Mouse (Mus musculus): ENCODE measurements around the gene Terb2.
"Not testable (repeated sequence)": the region's sequence is repeated elsewhere in the genome, so short reads cannot be mapped to it uniquely, and the experiment has no call there.

Terb2 gene

DNA sequence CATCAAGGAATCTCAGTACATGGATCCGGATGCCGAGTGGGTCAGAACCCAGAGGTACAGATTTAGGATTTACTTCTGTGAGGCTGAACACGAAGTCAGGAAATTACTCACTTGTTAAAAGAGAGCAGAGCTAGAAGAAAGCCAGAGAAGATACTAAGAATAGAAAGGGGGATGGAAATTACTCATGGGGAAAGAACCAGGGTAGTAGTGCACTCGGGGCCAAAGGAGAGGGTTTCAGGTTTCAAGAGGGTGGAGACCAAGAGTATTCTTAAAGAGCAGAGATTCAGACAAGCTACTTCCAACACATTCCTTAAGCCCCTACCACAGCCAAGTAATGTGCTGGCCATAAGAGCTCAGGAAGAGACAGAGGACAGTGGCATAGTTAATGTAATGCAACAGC, 24.5 kb upstream of the Terb2 start:
- no peak for DNase-seq (ENCODE audit: low spot score)

DNA sequence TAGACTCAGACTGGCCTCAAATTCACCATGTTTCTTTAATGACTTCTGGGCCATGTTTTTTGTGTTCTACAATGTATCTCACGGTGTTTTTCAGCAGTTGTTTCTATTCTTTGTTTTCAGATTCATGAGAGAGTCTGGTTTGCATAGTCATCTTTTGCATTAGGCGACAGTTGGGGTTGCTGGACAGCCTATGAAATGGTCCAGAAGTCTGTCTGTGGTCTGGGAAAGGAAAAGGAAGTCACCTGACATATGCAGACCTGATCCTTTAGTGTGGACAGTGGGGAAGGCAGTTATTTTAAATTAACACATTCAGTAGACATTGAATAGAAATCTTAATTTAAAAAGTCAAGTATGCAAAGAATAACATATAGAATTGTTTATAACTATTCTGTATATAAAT, 23.5 kb upstream of the Terb2 start:
- DNase-seq (ENCODE audit: low spot score), result no peak

DNA sequence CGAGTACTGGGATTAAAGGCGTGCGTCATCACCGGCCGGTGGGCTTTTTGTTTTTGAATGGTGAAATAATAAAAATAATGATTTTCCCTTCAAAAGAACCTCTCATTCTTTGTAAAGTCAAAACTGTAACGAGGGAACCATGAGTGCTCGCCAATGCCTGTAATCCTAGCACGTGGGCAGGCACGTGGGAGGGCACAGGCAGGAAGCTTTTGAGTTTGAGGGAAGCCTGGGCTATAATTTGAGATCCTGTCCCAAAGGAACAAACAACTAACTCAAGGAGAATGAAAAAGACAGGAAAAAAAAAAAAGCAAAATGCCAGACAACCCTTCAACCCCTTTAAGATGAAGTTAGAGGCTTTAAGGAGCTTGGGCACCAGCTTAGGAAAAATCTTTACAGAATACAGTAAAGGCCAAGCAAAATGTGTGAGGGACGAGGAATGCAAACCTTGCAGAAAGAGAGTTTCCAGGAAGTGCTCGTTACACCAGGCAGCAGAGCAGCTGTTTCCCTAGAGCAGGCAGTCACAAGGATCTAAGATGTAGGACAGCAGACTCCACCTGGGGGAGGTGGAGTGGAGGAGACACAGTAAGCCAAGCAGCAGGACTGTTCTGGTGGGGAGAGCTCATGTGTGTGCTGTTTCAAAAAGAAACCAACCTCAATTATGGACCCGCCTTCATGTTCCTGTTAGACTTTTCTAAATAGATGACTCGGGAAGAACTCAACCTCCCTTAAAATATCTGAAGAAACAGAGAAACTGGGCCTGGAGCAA, 22.5 kb upstream of the Terb2 start:
- no peak for DNase-seq (ENCODE audit: low spot score)

DNA sequence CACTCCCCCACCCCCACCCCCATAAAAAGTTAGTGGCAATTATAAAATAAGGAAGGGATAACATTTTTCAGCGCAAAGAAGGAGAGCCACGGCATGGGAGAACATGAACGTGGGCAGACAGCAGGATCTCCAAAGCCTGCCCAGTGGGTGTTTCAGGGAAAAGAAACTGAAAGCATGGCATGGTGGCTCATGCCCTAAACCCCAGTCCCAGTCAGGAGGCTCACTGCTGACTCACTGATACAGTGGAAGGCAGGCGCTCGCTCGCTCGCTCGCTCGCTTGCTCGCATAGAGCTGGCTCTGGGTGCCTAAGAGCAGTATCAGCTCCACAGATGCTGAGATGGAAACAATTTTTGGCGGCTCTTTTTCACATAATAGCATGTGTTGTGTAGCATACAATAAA, 21.8 kb upstream of the Terb2 start:
- no peak for DNase-seq (ENCODE audit: low spot score)

DNA sequence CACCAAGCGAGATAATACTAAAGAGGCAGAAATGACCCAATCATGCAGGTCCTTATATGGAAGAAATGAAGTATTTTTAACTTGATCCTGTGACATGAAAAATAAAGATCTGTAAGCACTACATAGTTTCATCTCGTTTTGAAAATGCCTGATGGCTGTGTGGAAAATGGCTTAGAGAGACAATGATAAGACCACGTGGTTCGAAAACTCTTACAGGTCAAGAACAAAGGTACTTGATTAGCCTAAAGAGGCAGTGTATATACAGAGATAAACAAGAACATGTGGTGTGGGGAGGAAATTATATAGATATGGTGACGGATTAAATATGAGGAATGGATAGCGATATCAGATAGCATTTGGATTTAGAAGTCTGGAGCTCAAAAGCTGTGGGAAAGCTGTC, 14.8 kb upstream of the Terb2 start:
- DNase-seq (ENCODE audit: low spot score), result no peak

DNA sequence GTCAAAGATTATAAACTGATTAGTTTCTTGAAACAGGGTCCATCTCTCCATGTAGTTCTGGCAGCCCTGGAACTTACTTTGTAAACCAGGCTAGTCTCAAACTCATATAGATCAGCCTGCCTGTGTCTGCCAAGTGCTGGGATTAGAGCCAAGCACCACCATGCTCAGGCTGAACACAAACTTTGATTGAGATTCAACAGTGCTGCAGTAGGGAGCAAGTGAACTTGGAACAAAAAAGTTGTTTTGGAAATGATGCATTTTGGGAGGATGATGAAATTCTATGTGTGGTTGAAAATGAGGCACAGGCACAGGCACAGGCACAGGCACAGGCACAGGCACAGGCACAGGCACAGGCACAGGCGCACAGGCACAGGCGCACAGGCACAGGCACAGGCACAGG, 13.9 kb upstream of the Terb2 start:
- DNase-seq (ENCODE audit: low spot score), result no peak

DNA sequence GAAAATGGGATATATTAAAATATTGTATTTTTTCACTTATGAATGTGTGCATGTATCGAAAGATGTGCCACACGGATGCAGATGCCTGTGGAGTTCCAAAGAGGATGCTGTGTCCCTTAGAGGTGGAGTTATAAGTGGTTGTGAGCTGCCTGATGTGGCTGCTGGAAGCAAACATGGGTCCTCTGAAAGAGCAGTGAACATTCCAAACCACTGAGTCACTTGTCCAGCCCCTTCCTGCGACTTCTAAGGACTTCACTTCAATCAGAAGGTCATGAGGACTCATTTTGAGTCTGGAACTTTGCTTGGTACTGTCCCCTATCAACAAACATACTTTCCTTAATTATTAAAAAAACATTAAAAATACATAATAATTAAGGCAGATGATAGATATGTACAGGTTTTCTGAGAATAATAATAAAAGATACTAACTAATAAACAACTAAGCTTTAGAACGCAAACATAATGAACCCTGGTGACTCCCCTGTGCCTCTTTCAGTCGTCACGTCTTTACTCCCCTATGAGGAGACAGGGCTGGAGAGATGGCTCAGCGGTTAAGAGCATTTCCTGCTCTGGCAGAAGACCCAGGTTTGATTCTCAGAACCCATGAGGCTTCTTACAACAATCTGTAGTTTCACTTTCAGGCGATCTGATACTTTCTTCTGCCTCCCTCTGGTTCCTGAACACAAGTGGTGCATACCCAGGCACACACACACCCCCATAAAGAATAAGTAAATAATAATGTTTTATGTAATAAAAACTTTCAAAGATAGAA, 5.8 kb upstream of the Terb2 start:
- no peak for DNase-seq (ENCODE audit: low spot score)

DNA sequence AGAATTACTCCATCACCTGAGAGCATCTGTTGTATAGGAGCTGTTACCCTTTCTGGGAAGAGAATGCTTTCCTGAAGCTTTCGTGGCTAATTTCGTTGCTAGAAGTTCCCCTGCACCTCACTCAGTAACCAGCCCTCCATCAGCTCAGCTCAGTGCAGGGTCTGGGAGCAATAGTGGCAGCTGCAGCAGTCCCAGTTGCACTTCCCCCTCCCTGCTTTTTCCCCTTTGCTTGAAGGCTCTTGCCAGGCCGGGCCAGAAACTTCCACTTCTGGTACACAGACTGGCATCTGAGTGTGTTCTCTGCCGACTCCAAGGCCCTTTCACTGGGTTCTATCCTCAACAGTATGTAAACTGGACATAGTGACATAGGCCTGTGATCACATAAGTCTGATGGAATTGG, 986 bp upstream of the Terb2 start:
- no peak for DNase-seq (ENCODE audit: low spot score)

DNA sequence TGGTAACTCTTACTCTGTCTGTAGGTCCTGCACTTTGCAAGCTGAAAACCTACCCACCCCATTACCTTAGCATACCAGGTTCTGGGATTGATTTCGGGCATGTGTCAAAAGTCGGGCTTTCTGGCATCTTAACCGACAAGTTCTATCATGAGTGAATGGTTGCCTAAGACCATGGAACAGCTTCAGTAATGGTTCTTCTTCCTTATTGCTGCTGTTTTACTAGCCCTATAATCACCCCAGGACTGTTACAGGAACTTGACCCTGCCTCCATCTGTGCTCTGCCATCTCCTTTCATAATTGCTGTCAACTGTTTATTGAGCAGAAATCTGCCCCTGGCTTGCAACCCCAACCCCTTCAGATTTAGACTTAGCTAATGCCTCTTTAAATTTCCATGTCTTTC, 679 bp downstream of the Terb2 start:
- no peak for DNase-seq (ENCODE audit: low spot score)

DNA sequence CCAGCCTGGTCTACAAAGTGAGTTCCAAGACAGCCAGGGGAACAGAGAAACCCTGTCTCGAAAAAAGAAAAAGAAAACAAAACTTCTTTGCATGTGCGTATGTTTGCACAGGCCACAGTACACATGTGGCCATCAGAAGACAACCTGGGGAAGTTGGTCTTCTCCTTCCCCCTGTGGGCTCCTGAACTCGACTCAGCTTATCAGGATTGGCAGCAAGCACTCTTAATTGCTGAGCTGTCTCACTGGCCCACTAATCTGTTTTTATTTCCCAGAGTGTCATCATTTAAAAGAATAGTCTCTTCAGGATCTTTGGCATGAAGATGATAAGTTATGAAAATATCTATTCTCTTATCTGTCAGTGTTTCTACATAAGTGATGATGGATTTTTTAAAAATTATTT, 5.8 kb downstream of the Terb2 start:
- DNase-seq (ENCODE audit: low spot score), result no peak

DNA sequence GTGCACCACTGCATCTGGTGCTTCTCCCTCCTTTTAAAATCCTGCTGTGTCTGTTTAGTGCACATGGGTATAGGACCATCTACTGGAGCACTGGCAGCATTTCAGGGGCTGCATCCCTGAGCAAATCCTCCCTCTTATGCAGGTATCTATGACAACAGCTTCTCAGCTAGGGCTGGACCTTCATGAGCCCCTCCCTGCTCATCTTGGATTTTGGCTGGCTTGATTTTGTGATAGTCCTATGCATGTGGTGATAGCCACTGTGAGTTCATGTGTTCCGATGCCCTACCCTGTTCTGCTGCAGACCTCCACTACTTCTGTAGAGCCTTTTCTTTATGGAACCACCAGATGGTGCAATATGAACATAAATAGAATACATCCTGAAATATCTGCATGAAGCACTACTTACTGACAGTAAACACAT, 8.4 kb downstream of the Terb2 start:
- peak; percentile 60 for DNase-seq (ENCODE audit: low spot score)

DNA sequence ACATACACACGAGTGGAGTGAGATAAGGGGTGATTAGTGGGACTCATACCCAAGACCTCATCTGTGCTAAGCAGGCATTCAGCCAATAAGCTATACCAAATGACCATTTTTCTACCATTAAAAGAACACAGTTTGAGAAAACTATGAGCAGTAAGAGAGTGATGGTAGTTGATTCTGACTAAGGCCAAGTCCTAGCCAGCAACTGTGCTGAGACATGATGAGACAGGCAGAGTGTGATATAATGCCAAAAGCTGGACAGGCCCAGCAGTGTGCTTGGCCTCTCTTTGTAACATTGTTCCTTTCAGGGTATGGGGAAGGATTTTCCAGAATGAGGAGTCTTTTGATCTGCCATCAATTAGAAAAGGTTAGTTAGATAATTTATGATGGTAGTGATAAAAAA, 15.4 kb downstream of the Terb2 start:
- no peak for DNase-seq (ENCODE audit: low spot score)

DNA sequence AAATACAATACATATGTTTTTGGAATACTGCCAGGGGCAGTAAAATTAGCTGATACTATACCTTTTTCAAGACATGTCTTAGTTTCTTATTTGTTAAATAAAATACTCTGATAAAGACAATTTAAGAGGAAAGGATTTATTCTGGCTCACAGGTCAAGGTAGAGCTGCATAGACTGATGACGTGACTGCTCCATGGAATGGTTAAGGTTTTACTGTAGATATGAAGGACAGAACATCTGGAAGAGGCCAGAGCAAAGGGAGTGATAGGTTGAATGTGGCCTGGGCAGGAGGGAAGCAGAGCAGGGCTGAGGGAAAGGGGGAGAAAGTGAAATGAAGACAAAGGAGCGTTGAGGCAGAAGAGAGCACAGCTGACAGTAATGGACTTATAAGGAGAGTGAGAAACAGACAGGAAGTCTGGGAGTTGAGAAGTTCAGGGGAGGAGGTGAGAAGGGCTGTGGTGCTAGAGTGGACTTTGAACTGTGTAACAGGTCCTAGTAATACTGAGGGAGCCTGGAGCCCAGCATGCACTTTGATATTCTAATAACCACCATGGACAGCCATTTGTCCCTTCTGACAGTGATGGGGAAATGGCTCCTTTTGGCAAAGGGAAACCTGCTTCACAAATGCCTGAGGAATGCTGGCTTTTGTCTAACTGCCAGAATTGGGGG, 20.5 kb downstream of the Terb2 start:
- no peak for DNase-seq (ENCODE audit: low spot score)

DNA sequence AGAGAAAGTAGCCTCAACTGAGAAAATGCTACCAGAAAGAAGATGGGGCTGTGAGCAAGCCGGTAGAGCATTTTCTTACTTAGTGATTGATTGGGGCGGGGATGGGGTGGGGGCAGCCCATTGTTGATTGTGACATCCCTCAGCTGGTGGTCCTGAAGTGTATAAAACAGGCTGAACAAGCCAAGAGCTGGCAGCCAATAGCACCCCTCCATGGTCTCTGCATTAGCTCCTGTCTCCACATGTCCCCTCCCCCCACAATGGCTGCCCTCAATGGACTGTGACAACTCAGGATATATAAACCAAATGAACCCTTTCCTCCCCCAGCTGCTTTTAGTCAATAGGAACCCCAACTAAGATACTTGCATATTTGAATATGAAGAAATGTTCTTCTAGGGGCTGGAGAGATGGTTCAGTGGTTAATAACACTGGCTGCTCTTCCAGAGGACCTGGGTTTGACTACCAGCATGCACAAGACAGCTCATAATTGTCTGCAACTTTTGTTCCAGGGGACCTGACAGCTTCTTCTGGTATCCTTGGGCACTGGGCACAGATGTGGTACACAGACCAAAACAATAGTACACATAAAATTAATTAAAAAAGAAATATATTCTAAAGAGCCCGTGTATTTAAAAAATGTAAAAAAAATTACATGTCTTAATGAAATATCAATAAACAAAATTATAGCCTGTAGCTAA, 24.6 kb downstream of the Terb2 start:
- peak; percentile 60 for DNase-seq (ENCODE audit: low spot score)

DNA sequence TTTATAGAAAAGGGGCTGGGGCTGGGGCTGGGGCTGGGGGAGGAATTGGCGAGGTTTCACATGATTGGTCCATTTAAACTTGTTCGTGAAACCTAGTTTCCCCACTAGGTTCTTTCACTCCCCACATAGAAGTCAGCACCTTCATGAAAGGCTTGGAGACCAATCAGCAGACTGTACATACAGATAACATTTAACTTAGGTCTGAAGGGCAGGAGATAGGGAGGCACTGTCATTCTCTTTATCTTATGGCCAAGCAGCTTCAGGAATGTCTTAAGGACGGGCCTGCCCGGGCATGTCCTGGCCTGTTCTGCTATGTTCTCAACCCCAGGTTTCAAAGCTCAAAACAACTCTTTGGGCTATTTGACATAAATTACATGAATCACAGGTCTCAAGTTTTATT, 31.0 kb downstream of the Terb2 start:
- DNase-seq (ENCODE audit: low spot score), result not testable (repeated sequence)

DNA sequence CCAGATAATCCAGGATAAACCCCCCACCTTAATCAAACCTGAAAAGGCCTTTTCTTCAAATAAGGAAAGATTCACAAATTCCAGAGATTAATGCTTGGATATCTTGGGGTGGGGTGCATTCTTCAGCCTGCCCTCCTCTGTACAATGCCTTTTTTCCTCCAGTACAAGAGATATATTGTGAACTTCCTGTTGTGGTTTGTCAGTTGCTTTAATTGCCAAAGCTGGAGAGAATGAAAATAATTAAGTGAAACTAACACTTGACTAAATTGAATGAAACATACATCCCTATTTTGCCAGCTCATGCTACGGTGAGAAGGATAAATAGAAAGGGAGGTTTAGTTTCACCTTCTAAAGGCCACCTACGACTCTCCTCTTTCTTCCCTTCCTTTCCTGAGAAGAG, 32.2 kb downstream of the Terb2 start:
- no peak for DNase-seq (ENCODE audit: low spot score)

DNA sequence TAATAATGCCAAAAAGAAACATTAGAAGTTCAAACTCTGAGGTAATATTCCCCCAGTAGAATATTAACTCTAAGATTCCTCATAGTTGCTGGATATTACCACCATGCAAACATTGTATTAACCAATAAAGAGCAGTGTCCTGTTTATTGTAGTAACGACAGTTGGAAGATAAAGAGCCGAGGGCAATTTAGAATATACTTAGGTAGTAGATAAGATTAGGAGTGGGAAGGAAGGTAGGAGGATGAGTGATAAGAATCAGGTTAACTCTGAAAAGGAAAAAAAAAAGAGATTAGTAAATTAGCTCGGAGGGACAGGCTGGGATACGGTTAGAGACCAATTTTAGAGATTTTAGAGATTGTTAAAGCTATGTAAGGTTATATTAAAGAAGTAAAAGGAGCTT, 35.3 kb downstream of the Terb2 start:
- no peak for DNase-seq (ENCODE audit: low spot score)

DNA sequence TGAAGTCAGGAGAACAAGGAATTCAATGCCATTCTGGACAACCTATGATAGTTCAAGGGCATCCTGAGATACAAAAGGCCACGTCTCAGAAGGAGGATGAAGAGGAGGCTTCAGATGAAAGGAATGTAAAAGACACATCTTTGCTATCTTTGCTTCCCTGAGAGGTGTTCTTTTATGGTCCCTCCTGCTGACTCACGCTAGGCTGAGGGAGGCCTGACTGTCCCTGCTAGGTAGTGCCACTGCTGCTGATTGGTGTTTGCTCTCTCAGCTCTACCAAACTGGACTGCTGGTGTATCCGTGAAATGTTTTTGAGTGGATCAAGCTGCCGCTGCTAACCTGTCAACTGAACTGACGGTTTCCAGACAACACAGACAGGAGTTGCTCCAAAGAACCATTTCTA, 35.7 kb downstream of the Terb2 start:
- no peak for DNase-seq (ENCODE audit: low spot score)

DNA sequence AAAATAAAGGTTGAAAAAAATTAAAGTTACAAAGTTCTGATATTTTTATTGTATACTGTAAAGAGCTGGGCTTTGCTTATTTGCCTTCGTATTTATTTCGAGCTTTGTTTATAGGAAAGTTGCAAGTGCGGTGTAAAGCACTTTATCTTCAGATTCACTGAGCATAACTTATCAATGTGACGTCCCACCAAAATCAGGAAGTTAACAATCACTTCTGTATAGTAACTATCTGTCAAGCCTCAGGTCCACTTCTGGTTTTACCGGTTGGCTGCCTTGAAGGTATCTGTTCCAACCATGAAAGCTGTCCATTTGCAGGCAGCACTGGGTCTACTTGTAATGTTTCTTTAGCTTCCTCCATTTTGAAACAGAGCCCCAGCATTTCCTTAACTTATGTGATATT, 36.2 kb downstream of the Terb2 start:
- no peak for DNase-seq (ENCODE audit: low spot score)

DNA sequence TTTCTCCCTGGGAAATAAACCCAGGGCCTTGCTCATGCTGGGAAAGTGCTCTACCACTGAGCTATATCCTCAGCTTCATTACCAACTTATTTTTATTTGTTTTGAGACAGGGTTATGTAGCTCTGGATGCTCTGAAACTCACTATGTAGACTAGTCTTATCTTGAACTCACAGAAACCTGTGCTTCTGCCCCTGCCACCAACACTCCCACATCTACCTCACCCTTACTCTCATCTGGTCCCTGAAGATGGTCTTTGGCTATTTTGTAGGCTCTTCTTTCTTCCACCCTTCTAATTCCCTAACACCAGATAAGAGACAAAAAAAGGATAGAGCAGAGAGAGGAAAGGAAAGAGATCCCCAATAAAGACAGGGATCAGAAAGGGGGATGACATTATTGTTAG, 37.6 kb downstream of the Terb2 start:
- no peak for DNase-seq (ENCODE audit: low spot score)

DNA sequence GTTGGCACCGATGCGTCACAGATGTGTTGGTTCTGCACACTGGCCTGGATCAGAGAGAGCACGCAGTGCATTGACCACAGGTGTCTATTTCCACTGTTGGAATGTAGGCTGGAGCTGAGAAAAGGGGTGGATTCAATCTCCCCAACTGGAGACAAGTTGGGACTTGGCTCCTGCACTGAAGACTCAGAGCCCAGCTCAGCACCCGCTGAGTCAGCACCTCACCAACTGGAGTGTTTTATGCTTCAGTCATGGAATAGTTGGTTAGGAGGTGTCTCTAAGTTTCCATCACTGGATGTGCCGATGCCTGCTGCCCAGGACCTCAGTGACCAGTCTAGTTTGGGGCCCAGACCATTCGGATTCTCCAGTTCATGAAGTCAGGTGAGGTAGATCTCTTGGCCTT, 44.3 kb downstream of the Terb2 start:
- no peak for DNase-seq (ENCODE audit: low spot score)

DNA sequence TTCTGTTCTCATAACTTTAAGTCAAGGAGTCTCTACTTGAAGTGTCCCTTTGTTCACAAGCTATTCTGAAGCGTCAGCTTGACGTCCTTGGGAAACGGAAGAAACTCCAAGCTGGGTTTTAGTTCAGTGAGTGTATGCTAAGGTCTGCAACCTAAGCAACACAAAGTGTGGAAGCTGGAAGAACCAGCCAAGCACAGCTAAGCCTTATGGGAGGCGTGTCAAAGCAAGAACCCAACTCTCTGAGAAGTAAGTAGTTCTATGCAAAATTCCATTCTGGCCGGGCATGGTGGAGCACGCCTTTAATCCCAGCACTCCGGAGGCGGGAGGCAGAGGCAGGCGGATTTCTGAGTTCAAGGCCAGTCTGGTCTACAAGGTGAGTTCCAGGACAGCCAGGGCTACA, 45.5 kb downstream of the Terb2 start:
- DNase-seq (ENCODE audit: low spot score), result no peak

DNA sequence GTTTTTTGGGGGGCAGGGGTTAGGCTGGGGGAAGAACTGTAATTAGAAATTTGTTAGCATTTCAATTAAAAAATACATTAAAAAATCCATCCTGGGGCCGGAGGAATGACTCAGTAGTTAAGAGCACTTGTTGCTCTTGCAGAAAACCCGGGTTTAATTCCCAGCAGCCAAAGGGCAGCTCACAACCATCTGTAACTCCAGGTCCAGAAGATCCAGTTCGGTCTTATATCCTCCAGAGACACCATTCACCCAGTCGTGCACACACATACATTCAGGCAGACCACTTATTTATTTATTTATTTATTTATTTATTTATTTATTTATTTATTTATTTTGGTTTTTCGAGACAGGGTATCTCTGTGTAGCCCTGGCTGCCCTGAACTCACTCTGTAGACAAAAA, 47.3 kb downstream of the Terb2 start:
- DNase-seq (ENCODE audit: low spot score), result no peak
